Mouse (Mus musculus): ENCODE data around the gene Mcm3. TPM values are rescaled to one million over a fixed set of nuclear protein-coding genes. Genes with fewer than 3 reads are reported as not detected.

Mcm3 gene
- polyA plus RNA-seq, 1 experiment from 2014 or later, result 119 TPM

DNA sequence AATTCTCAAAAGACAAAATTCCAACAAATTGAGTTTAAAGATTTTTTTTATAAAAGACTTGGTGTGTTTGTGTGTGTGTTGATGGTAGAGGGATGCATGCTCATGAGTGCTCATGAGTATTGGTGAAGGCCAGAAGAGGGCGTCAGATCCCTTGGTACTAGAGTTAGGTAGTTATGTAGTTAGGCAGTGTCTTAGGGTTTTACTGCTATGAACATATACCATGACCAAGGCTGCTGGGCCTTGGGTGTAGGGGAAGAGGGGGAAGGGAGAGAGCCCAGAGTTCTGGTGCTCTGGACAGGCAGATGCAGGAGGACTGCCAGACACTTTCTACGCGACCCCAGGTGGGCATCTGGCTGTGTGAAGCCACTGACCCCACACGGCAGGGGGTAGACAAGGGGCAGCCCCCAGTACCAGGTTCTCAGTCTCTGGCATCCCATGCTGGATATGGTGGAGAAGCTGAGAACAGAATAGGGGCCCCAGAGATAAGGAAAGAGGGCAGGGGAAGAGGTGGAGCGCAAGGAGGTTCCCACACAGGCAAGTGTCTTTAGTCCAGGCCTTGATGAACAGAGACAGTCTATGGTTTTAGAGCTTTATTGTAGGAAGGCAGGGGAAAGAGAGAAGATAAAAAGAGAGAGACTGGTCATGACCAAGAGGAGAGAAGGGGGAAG lies 12.5 kb upstream of the Mcm3 start:
- H3K4me1 ChIP-seq, result no peaks in the 10 kb centered on the region
- no peak overlapping the region for H3K4me2 ChIP-seq (replicated peaks)
- WGBS, result 77% methylated on average over 5 of the region's 5 CpGs
- no peaks in the 10 kb centered on the region for H3K27me3 ChIP-seq
- H3K36me3 ChIP-seq, result no peaks in the 10 kb centered on the region
- no peaks in the 10 kb centered on the region for H3K9me3 ChIP-seq (replicated peaks)
- no peak for ATAC-seq (ENCODE audit: insufficient number of reproducible peaks, low FRiP score, low TSS enrichment, low read depth)
- no peak overlapping the region for H3K9ac ChIP-seq
- no peak overlapping the region for H3K27ac ChIP-seq (replicated peaks)
- no peak overlapping the region for H3K4me3 ChIP-seq (replicated peaks)

DNA sequence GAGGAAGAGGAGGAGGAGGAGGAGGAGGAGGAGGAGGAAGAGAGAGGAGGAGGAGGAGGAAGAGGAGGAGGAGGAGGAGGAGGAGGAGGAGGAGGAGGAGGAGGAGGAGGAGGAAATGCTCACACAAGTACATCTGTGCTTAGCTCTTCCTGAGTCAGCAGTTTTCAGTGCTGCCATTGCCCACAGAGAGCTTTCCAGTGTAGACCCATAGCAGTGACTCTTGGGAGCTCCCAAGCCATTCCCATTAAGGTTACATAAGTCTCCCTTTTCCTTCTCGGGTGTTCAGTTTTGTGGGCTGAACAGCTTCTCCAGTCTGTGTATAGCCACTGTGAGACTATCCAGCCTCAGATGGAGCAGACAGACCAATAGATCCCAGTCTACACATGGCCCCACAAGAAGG lies 10.4 kb upstream of the Mcm3 start:
- Histone ChIP-seq H3K27ac (replicated peaks) (no peak overlapping the region), H3K9me3 (replicated peaks) (no peaks in the 10 kb centered on the region), H3K27me3 (no peaks in the 10 kb centered on the region), H3K9ac (no peak overlapping the region), H3K36me3 (no peaks in the 10 kb centered on the region), H3K4me2 (replicated peaks) (no peak overlapping the region), H3K4me1 (no peaks in the 10 kb centered on the region), H3K4me3 (replicated peaks) (no peak overlapping the region)
- 75% methylated on average over 1 of the region's 1 CpGs for WGBS
- no peak for ATAC-seq (ENCODE audit: insufficient number of reproducible peaks, low FRiP score, low TSS enrichment, low read depth)

DNA sequence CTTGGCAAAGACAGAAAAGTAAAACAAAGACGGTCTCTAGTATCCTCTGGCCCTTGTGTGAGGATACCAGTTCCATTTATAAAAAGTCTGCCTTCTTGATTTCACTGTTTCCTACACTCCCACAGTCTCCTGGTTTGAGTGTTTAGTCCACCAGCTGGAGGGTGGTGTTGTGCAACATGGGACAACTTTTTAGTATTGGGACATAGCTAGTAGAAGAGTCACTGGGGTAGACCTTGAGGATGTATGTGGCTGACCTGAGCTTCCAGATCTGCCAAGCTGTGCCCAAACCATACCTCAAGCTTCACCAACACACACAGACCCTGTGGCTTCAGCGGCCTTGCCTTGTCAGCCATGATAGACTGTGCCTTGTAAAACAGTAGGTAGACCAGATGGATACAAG lies 7.9 kb upstream of the Mcm3 start:
- no peaks in the 10 kb centered on the region for H3K9me3 ChIP-seq (replicated peaks)
- no peak overlapping the region for H3K27ac ChIP-seq (replicated peaks)
- H3K4me1 ChIP-seq, result no peaks in the 10 kb centered on the region
- H3K27me3 ChIP-seq, result no peaks in the 10 kb centered on the region
- H3K4me3 ChIP-seq (replicated peaks), result no peak overlapping the region
- no peak overlapping the region for H3K4me2 ChIP-seq (replicated peaks)
- no peak for ATAC-seq (ENCODE audit: insufficient number of reproducible peaks, low FRiP score, low TSS enrichment, low read depth)
- WGBS, result 90% methylated on average over 2 of the region's 2 CpGs
- no peak overlapping the region for H3K9ac ChIP-seq
- no peaks in the 10 kb centered on the region for H3K36me3 ChIP-seq

DNA sequence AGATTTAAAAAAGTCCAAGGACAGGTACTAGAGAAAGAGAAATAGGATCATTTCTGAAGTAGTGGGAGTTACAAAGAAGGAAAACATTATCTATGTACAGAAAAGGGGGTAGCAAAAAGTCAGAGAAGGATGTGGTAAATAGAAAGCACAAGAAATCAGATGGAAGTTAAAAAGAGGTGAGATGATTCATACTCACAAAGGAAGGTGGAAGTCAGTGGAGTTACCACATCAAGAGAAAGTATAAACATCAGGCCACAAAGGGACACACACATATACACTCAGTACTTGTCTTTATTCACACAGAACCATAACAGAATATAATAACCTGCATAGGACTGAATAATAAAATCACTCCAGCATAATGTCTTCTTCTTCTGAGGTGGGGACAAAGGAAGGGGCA lies 4.9 kb upstream of the Mcm3 start:
- Histone ChIP-seq H3K9me3 (replicated peaks) (no peaks in the 10 kb centered on the region), H3K27ac (replicated peaks) (no peak overlapping the region), H3K9ac (no peak overlapping the region), H3K4me3 (replicated peaks) (no peak overlapping the region), H3K4me1 (no peaks in the 10 kb centered on the region), H3K27me3 (no peaks in the 10 kb centered on the region), H3K4me2 (replicated peaks) (no peak overlapping the region), H3K36me3 (no peaks in the 10 kb centered on the region)
- no peak for ATAC-seq (ENCODE audit: insufficient number of reproducible peaks, low FRiP score, low TSS enrichment, low read depth)

DNA sequence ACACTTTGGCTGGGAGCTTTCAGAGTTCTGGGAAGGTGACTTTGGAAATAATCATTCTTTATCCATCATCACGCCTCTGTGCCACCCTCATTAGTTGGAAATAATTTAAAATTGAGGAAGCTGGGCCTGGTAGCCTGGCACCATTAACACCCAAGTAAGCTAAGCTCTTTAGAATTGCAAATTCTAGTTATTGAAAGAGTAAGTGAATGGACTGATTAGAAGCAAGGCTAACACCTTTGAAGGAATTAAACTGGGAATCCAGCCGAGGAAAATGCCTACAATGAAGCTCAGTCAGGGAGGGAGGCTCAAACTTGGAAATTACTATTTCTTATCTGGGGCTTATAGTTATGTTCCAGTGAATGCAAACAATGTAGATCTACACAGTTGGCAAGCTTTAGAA lies 3.8 kb upstream of the Mcm3 start:
- H3K27ac ChIP-seq (replicated peaks), result no peak overlapping the region
- H3K27me3 ChIP-seq, result no peaks in the 10 kb centered on the region
- no peak for ATAC-seq (ENCODE audit: insufficient number of reproducible peaks, low FRiP score, low TSS enrichment, low read depth)
- 71% methylated on average over 2 of the region's 2 CpGs for WGBS
- peaks cover 2% of the 10 kb centered on the region; the same call in 1 of the 2 replicates for H3K4me1 ChIP-seq
- no peaks in the 10 kb centered on the region for H3K9me3 ChIP-seq (replicated peaks)
- no peak overlapping the region for H3K4me3 ChIP-seq (replicated peaks)
- H3K36me3 ChIP-seq, result no peaks in the 10 kb centered on the region
- H3K4me2 ChIP-seq (replicated peaks), result no peak overlapping the region
- H3K9ac ChIP-seq, result no peak overlapping the region

DNA sequence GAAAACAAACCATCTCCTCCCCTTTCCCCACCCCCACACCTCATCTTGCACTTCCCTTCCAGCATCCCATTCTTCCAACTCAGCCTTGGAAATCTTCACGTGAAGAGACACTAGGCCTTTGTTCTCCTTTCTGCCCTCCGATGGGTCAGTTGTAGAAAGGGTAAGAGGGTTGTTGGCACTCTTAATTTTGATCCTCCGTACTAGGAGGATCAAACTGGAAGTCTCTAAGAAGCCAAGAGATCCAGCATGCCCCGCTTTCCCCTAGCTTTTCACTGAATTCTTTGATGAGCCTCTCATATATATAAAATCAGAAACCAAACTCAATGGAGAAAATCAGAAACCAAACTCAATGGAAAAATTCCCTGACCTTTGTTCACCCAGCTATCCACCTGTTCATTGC lies 3.4 kb upstream of the Mcm3 start:
- no peaks in the 10 kb centered on the region for H3K9me3 ChIP-seq (replicated peaks)
- no peak overlapping the region for H3K27ac ChIP-seq (replicated peaks)
- ATAC-seq (ENCODE audit: insufficient number of reproducible peaks, low FRiP score, low TSS enrichment, low read depth), result no peak
- no peak overlapping the region for H3K4me2 ChIP-seq (replicated peaks)
- no peak overlapping the region for H3K4me3 ChIP-seq (replicated peaks)
- no peak overlapping the region for H3K9ac ChIP-seq
- H3K36me3 ChIP-seq, result no peaks in the 10 kb centered on the region
- 41% methylated on average over 4 of the region's 4 CpGs for WGBS
- H3K27me3 ChIP-seq, result no peaks in the 10 kb centered on the region
- peaks cover 6% of the 10 kb centered on the region for H3K4me1 ChIP-seq

DNA sequence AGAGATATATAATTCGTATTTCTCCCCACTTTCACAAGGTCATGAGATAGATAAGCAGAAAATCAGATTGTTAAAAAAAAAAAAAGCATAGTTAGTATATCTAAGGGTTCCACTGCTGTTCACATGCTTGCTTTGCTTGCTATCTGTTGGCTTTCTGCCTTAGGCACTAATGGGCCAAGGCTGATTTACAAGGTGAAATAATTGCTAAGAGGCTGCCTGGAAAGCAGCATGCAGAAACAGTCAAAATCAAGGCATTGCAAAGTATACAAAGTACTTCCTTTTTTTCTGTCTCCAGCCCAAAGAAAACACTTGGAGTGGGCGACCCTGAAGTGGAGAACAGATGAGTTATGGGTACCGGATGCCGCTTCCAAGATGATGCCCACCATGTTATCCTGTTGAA lies 847 bp upstream of the Mcm3 start:
- H3K4me3 ChIP-seq (replicated peaks), result no peak overlapping the region
- 89% methylated on average over 4 of the region's 4 CpGs for WGBS

DNA sequence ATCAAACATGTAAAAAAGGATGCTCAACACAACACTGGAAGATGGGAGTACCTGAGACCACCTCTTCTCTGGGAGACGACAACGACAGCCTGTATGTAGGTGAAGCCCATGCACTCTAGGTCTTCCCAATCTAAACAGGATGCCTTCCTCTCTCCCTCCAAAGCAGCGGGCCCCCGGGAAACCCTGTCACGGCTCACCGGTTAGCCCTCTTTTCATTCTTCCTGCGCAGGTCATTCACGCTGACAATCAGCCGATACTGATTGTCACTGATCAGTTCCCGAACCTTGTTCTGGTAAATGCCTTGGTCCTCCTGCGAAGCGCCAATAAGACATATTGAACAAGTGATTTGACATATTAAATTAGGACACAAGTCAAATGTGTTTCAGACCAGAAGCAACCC lies 2.5 kb downstream of the Mcm3 start:
- peaks cover 52% of the 10 kb centered on the region for H3K36me3 ChIP-seq
- H3K27me3 ChIP-seq, result no peaks in the 10 kb centered on the region
- H3K4me1 ChIP-seq, result peaks cover 12% of the 10 kb centered on the region
- ATAC-seq (ENCODE audit: insufficient number of reproducible peaks, low FRiP score, low TSS enrichment, low read depth), result no peak
- no peaks in the 10 kb centered on the region for H3K9me3 ChIP-seq (replicated peaks)
- no peak overlapping the region for H3K27ac ChIP-seq (replicated peaks)
- H3K4me3 ChIP-seq (replicated peaks), result no peak overlapping the region
- no peak overlapping the region for H3K9ac ChIP-seq
- H3K4me2 ChIP-seq (replicated peaks), result no peak overlapping the region
- 77% methylated on average over 12 of the region's 12 CpGs for WGBS

More for the DNA sequence above, 847 bp upstream of the Mcm3 start:
- Histone ChIP-seq H3K27me3 (no peaks in the 10 kb centered on the region), H3K9me3 (replicated peaks) (no peaks in the 10 kb centered on the region), H3K27ac (replicated peaks) (no peak overlapping the region), H3K36me3 (peaks cover 19% of the 10 kb centered on the region), H3K9ac (no peak overlapping the region), H3K4me1 (peaks cover 12% of the 10 kb centered on the region), H3K4me2 (replicated peaks) (no peak overlapping the region)
- ATAC-seq (ENCODE audit: insufficient number of reproducible peaks, low FRiP score, low TSS enrichment, low read depth), result no peak

DNA sequence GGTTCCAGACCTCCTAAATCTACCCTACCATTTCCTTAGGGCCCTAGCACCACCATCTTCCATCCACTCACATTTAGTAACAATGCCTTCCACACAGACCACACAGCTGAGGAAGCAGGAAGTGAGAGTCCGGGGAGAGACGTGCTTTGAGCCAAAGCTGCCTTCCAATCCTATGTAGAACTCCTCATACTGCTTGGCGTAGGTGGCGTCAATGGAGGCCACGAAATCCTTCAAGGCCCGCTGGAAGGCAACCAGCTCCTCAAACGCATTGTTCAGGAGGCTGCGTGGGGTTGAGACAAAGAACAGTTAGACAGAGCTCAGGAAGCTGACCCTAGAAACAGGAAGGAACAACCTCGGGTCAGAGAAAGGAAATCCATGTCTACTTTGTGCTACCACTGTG lies 2.9 kb downstream of the Mcm3 start:
- Histone ChIP-seq H3K9ac (no peak overlapping the region), H3K4me2 (replicated peaks) (no peak overlapping the region), H3K27ac (replicated peaks) (no peak overlapping the region), H3K36me3 (peaks cover 57% of the 10 kb centered on the region), H3K27me3 (no peaks in the 10 kb centered on the region), H3K4me1 (peaks cover 12% of the 10 kb centered on the region), H3K9me3 (replicated peaks) (no peaks in the 10 kb centered on the region), H3K4me3 (replicated peaks) (no peak overlapping the region)
- ATAC-seq (ENCODE audit: insufficient number of reproducible peaks, low FRiP score, low TSS enrichment, low read depth), result no peak
- WGBS, result 82% methylated on average over 9 of the region's 9 CpGs

DNA sequence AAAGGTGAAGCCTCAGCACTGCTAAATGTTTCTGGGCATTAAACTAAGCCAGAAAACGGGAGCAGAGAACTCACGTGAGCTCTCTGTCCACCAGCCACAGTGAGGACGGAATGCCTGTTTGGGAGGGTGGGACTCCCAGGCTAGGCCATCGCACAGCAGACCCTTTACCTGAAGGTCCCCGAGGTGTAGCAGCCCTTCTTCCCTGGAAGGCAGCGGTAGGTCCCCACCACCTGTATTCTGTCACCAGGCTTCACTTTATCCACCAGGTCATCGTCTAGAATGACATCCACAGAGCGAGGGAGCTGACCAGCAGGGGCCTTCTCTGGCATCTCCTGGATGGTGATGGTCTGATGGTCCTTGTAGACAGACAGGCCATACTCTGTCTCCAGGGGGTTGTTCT lies 5.6 kb downstream of the Mcm3 start:
- no peaks in the 10 kb centered on the region for H3K9me3 ChIP-seq (replicated peaks)

DNA sequence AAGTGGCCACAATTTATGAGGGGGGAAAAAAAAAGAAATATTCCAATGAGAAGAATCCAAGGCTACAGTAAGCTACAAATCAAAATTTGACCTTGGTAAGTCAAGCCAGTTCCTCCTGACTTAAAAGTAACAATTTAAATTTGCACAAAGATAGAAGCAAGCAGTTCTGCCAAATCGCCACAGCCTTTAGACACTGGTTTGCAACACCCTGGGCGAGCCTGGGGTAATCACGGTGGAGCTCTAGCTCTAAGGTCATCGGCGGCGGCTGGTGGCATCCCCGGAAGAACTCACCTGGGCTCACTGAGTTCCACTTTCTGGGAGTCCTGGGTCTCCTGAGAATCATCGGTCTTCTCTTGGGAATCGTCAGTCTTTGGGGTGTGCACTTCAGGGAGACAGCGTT lies 15.6 kb downstream of the Mcm3 start:
- Histone ChIP-seq H3K9me3 (replicated peaks) (no peaks in the 10 kb centered on the region), H3K4me3 (replicated peaks) (no peak overlapping the region), H3K4me2 (replicated peaks) (no peak overlapping the region), H3K27ac (replicated peaks) (no peak overlapping the region), H3K9ac (no peak overlapping the region), H3K27me3 (no peaks in the 10 kb centered on the region), H3K36me3 (peaks cover 81% of the 10 kb centered on the region), H3K4me1 (no peaks in the 10 kb centered on the region)
- no peak for ATAC-seq (ENCODE audit: insufficient number of reproducible peaks, low FRiP score, low TSS enrichment, low read depth)
- WGBS, result 92% methylated on average over 10 of the region's 10 CpGs

More for the DNA sequence above, 5.6 kb downstream of the Mcm3 start:
- no peaks in the 10 kb centered on the region for H3K27me3 ChIP-seq
- H3K27ac ChIP-seq (replicated peaks), result no peak overlapping the region
- no peak overlapping the region for H3K4me2 ChIP-seq (replicated peaks)
- no peak overlapping the region for H3K4me3 ChIP-seq (replicated peaks)
- 74% methylated on average over 8 of the region's 8 CpGs for WGBS
- peaks cover 12% of the 10 kb centered on the region for H3K4me1 ChIP-seq
- peaks cover 83% of the 10 kb centered on the region for H3K36me3 ChIP-seq
- H3K9ac ChIP-seq, result no peak overlapping the region
- ATAC-seq (ENCODE audit: insufficient number of reproducible peaks, low FRiP score, low TSS enrichment, low read depth), result no peak

DNA sequence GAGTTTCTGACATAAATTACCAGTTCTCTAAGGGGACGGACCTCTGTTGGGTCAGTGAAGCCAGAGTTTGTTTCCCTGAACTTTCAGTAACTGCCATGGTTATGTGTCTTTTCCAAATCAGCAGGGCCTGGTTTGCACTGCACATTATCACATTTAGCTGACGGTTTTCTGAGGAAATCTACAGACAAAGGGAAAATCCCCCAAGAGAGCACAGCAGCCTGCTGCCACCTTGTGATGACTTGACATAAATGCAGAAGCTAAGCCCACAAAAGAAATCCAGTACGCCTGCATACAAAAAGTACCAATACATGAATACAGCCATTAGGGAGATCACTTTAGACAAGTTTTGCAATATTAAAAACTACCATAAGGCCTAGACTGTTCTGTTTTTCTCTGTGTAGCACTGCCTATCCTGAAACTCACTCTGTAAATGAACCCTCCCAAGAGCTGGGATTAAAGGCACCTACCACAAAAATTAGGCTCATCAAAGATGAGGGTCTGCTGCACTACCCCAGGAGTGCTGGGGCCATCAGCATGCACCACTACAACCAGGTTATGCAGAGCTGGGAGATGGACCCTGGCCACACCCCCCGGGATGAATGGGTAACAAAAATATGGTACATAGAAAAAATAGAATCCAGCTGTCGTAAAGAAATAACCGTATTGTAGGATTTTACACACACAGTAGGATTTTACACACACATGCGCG lies 18.3 kb downstream of the Mcm3 start:
- no peak for ATAC-seq (ENCODE audit: insufficient number of reproducible peaks, low FRiP score, low TSS enrichment, low read depth)

More for the DNA sequence above, 18.3 kb downstream of the Mcm3 start:
- H3K27me3 ChIP-seq, result no peaks in the 10 kb centered on the region
- H3K4me1 ChIP-seq, result no peaks in the 10 kb centered on the region
- H3K27ac ChIP-seq (replicated peaks), result no peak overlapping the region
- no peak overlapping the region for H3K4me2 ChIP-seq (replicated peaks)
- WGBS, result 70% methylated on average over 8 of the region's 8 CpGs
- no peaks in the 10 kb centered on the region for H3K9me3 ChIP-seq (replicated peaks)
- peaks cover 60% of the 10 kb centered on the region for H3K36me3 ChIP-seq
- no peak overlapping the region for H3K9ac ChIP-seq
- no peak overlapping the region for H3K4me3 ChIP-seq (replicated peaks)

Measured in embryonic facial prominence, embryonic 15.5 days (tissue).